Mouse (Mus musculus) layer of hippocampus, adult 2 months (tissue): ENCODE measurements at regions not wholly inside any gene's neighbourhood (a gene's known extent, or its start where the extent isn't known, plus 50 kb on each side); places are given as distances from the start of the nearest gene placed in this dataset.

ENCODE experiments used
- DNase-seq, 2 experiments: peaks; one replicate each; pipeline ENCODE4 v3.0.0; 2022; ENCODE audit warnings: low spot score in 2 of 2
- H3K27ac ChIP-seq: fragments of 200-600 bp; 2 replicates; pipeline ENCODE4 v1.8.1; 2022
- H3K4me3 ChIP-seq: fragments of 200-600 bp; 2 replicates; pipeline ENCODE4 v1.8.1; 2022; ENCODE audit warnings: mild to moderate bottlenecking
- CTCF ChIP-seq: fragments of 200-600 bp; conservative IDR thresholded peaks from 2 replicates; pipeline ENCODE4 v1.8.1; 2022; ENCODE audit warnings: antibody characterized with exemption, mild to moderate bottlenecking, moderate library complexity

GRCm38 (mm10) chr17:47204470-47205162 is 164.1 kb upstream of the Mrps10 start:
- TF ChIP-seq CTCF = no peak
- no peak for DNase-seq

GRCm38 (mm10) chr17:47199206-47199605 is 169.5 kb upstream of the Mrps10 start:
- peak overlapping the region; percentile 81 for H3K27ac ChIP-seq
- TF ChIP-seq CTCF = no peak
- no peak overlapping the region for H3K4me3 ChIP-seq
- peak; percentile 39 to 51 for DNase-seq

More at GRCm38 (mm10) chr17:47204470-47205162, 164.1 kb upstream of the Mrps10 start:
- H3K4me3 ChIP-seq = no peak overlapping the region
- no peak overlapping the region for H3K27ac ChIP-seq

GRCm38 (mm10) chr17:47197957-47198356 is 170.7 kb upstream of the Mrps10 start:
- H3K4me3 ChIP-seq = no peak overlapping the region
- no peak for TF ChIP-seq CTCF
- DNase-seq = no peak
- H3K27ac ChIP-seq = peak overlapping the region; percentile 65; the same call in 1 of the 2 replicates

DNA sequence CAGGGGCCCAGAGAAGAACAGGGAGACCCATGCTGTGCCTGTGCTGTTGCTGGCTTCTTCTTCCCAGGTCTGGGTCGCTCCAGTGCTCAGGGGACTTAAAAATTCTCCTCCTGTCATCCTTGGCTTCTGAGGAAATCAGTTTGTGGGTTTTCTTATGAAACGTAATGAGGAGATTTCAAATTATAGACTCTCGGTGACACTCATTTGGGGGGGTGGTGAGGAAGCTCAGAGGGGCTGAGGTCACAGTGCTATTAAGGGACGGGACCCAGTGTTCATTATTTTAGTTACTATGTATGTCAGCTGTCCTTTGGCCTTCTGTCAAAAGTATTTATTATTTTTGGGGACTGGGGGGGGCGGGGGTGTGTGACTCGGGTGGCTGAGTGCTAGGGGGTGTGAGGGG is 171.7 kb upstream of the Mrps10 start:
- H3K27ac ChIP-seq = peak overlapping the region; percentile 54; the same call in 1 of the 2 replicates
- TF ChIP-seq CTCF = no peak
- no peak overlapping the region for H3K4me3 ChIP-seq
- DNase-seq = no peak

DNA sequence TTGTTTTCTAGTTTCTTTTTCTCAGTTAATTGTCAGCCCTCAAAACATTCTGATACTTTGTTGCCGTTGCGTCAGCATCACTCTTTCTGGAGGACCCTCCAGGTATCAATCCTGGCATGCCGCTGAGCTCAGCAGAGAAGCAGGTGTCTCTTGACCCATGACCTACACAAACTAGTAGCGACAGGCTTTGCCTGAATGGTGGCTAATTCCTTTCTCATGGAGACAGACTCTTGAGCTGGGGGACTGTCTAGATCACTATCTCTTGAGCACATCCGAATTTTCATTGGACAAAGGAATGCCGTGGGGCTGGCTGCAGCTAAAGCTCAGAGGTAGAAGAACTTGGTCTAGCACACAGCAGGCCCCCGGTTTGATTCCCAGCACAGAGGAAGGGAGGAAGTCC is 172.7 kb upstream of the Mrps10 start:
- DNase-seq = no peak
- no peak for TF ChIP-seq CTCF
- H3K4me3 ChIP-seq = no peak overlapping the region
- H3K27ac ChIP-seq = no peak overlapping the region

- Histone ChIP-seq H3K27ac (no peak overlapping the region), H3K4me3 (no peak overlapping the region)
- no peak for TF ChIP-seq CTCF
- DNase-seq = no peak
Measured at GRCm38 (mm10) chr17:47194463-47195012, 174.1 kb upstream of the Mrps10 start.

GRCm38 (mm10) chr17:47191416-47191815 is 177.3 kb upstream of the Mrps10 start:
- DNase-seq = no peak
- TF ChIP-seq CTCF = no peak
- Histone ChIP-seq H3K4me3 (no peak overlapping the region), H3K27ac (no peak overlapping the region)

- H3K27ac ChIP-seq = no peak overlapping the region
- DNase-seq = no peak
Measured at GRCm38 (mm10) chr17:47189770-47190169, 178.9 kb upstream of the Mrps10 start.

GRCm38 (mm10) chr17:47184148-47184547 is 173.8 kb upstream of the Ubr2 start:
- no peak for DNase-seq
- TF ChIP-seq CTCF = no peak

More at GRCm38 (mm10) chr17:47189770-47190169, 178.9 kb upstream of the Mrps10 start:
- no peak for TF ChIP-seq CTCF
- no peak overlapping the region for H3K4me3 ChIP-seq

GRCm38 (mm10) chr17:47182118-47182517 is 171.8 kb upstream of the Ubr2 start:
- no peak for TF ChIP-seq CTCF
- Histone ChIP-seq H3K4me3 (no peak overlapping the region), H3K27ac (peak overlapping the region; percentile 28; the same call in 1 of the 2 replicates)
- no peak for DNase-seq

More at GRCm38 (mm10) chr17:47184148-47184547, 173.8 kb upstream of the Ubr2 start:
- Histone ChIP-seq H3K27ac (no peak overlapping the region), H3K4me3 (no peak overlapping the region)

DNA sequence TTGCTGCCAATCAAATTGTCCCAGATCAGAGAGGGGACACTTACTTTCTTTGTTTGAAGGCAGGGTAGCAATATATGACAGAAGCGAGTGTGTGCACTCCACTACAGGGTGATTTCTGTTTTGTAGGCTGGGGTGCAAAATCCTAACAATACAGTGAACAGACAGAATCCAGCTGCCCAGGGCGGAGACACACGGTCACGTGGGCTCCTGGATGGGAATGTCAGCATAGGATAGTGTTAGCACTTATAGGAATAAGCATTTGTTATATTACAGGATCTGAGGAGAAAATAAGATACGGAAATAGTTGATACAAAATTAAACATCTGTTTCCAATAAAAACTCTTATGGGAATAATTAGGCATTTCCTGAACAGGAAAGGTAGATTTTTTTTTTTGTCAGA is 169.1 kb upstream of the Ubr2 start:
- no peak for TF ChIP-seq CTCF
- Histone ChIP-seq H3K27ac (no peak overlapping the region; the same call in 1 of the 2 replicates), H3K4me3 (no peak overlapping the region)
- no peak for DNase-seq

- H3K27ac ChIP-seq = peak overlapping the region; percentile 64; the same call in 1 of the 2 replicates
Measured at GRCm38 (mm10) chr17:47178705-47179104, 168.3 kb upstream of the Ubr2 start.

GRCm38 (mm10) chr17:47177671-47178246 is 167.4 kb upstream of the Ubr2 start:
- peak overlapping the region; percentile 64 for H3K27ac ChIP-seq
- peak in 1 of 2 experiments; percentile 32 for DNase-seq
- TF ChIP-seq CTCF = no peak
- no peak overlapping the region for H3K4me3 ChIP-seq

More at GRCm38 (mm10) chr17:47178705-47179104, 168.3 kb upstream of the Ubr2 start:
- no peak overlapping the region for H3K4me3 ChIP-seq
- no peak for DNase-seq
- TF ChIP-seq CTCF = no peak
